Mouse (Mus musculus) limb, embryonic 12.5 days (tissue): Measurements from ENCODE around the gene Celsr1. TPM values are rescaled to one million over a fixed set of nuclear protein-coding genes. Genes with fewer than 3 reads are reported as not detected.

Source experiments
- ATAC-seq: fragments of 200-750 bp; cut with Nextera tagmentation; 2 replicates; pipeline ENCODE4 v1.8.0; 2017; ENCODE audit warnings: low read depth, moderate TSS enrichment; ENCODE audit not compliant: insufficient number of reproducible peaks, insufficient read depth, low FRiP score, low TSS enrichment
- H3K27ac ChIP-seq: fragments of 300-500 bp; sonication (generic); 2 replicates; pipeline ENCODE4 v1.5.1; 2016; ENCODE audit warnings: mild to moderate bottlenecking, moderate library complexity
- H3K27me3 ChIP-seq: fragments of 300-500 bp; sonication (generic); 2 replicates; pipeline ENCODE4 v1.6.1; 2016; ENCODE audit warnings: mild to moderate bottlenecking, moderate library complexity
- H3K36me3 ChIP-seq: fragments of 300-500 bp; sonication (generic); 2 replicates; pipeline ENCODE4 v1.6.1; 2016; ENCODE audit warnings: mild to moderate bottlenecking, moderate library complexity
- H3K4me1 ChIP-seq: fragments of 300-500 bp; sonication (generic); replicated peaks from 2 replicates; pipeline ENCODE4 v1.6.1; 2016
- H3K4me2 ChIP-seq: fragments of 300-500 bp; sonication (generic); 2 replicates; pipeline ENCODE4 v1.6.1; 2016; ENCODE audit warnings: mild to moderate bottlenecking, moderate library complexity
- H3K4me3 ChIP-seq: fragments of 300-500 bp; sonication (generic); replicated peaks from 2 replicates; pipeline ENCODE4 v1.5.1; 2016; ENCODE audit warnings: mild to moderate bottlenecking
- H3K9ac ChIP-seq: fragments of 300-500 bp; sonication (generic); replicated peaks from 2 replicates; pipeline ENCODE4 v1.6.1; 2016; ENCODE audit warnings: mild to moderate bottlenecking, moderate library complexity
- H3K9me3 ChIP-seq: fragments of 300-500 bp; sonication (generic); 2 replicates; pipeline ENCODE4 v1.6.1; 2016; ENCODE audit warnings: mild to moderate bottlenecking, moderate library complexity
- WGBS: fragments of 180-500 bp; shearing (Covaris S2); methylation state at CpG from one replicate; pipeline ENCODE4 v1.1.7; 2016; 5-methylcytosine and 5-hydroxymethylcytosine counted together
- polyA plus RNA-seq: library from polyadenylated mRNA; unstranded; fragments of >200 nt; fragmentation: Nextera tagmentation; extraction: Ambion mirVana; gene quantifications from 2 replicates; pipeline ENCODE4 v1.2.1, GENCODE M21; 2016

The Celsr1 gene
- polyA plus RNA-seq, 1 experiment from 2014 or later: 1.9 TPM

DNA sequence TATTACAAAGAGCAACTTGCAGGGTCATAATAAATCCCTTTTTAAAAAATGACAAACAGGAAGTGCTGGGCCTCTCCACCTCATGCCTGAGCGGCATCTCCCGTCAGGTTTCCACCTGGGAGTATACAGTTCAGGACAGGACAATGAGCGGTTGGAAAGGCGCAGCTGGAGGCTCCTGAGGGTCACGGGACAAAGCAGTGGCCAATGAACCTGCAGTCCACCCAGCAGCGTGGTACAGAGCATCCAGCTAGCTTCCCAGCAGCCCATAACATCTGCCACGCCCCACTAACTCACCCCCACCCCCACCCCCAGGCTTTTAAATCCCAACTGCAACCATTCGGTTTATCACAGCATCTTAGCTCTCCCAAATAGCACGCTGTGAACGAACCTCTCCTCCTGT, 19.9 kb downstream of the Celsr1 start:
- Histone ChIP-seq H3K4me3 (no peak overlapping the region), H3K9ac (no peak overlapping the region), H3K27me3 (no peaks in the 10 kb centered on the region), H3K36me3 (no peaks in the 10 kb centered on the region), H3K27ac (no peak overlapping the region), H3K9me3 (0 out of 2 replicates have a peak, but pooled peaks cover 8% of the 10 kb centered on the region), H3K4me2 (no peak overlapping the region), H3K4me1 (peaks cover 13% of the 10 kb centered on the region)
- 55% methylated on average over 10 of the region's 10 CpGs for WGBS
- ATAC-seq: no peak

DNA sequence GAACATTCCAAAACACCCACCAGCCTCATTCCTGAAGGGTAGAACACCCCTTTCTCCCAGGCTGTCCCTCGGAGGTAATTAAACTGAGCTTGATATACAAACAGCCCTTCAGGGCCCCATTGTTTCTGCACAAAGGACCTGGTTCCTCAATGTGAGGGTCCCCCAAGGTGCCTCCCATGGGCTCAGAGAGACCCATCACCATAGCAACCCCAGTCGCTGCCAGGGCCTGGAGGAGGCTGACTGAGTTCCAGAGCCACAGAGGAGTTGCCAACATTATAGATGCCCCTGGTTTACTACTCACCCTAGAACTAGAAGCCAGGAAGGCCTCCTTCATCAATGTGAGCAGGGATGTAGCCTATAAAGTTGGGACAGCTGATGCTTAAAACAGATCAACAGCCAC, 20.4 kb downstream of the Celsr1 start:
- no peak for ATAC-seq
- H3K4me3 ChIP-seq: no peak overlapping the region
- H3K9me3 ChIP-seq: 0 out of 2 replicates have a peak, but pooled peaks cover 8% of the 10 kb centered on the region
- WGBS: 48% methylated on average over 2 of the region's 2 CpGs
- no peak overlapping the region for H3K27ac ChIP-seq
- H3K4me2 ChIP-seq: no peak overlapping the region
- H3K36me3 ChIP-seq: no peaks in the 10 kb centered on the region
- peaks cover 15% of the 10 kb centered on the region for H3K4me1 ChIP-seq
- H3K9ac ChIP-seq: no peak overlapping the region
- no peaks in the 10 kb centered on the region for H3K27me3 ChIP-seq

GRCm38 (mm10) chr15:86007690-86008121, 25.9 kb downstream of the Celsr1 start:
- 0 out of 2 replicates have a peak overlapping the region, but pooled peaks have one; percentile 7 for H3K4me3 ChIP-seq
- peaks cover 27% of the 10 kb centered on the region for H3K4me1 ChIP-seq
- peak overlapping the region; percentile 41; the same call in 1 of the 2 replicates for H3K27ac ChIP-seq
- H3K36me3 ChIP-seq: no peaks in the 10 kb centered on the region
- no peaks in the 10 kb centered on the region for H3K27me3 ChIP-seq
- no peaks in the 10 kb centered on the region for H3K9me3 ChIP-seq
- H3K4me2 ChIP-seq: peak overlapping the region; percentile 26
- H3K9ac ChIP-seq: peak overlapping the region; percentile 12; the same call in 1 of the 2 replicates
- 5% methylated on average over 6 of the region's 6 CpGs for WGBS
- peak; percentile 63; the same call in 1 of the 2 replicates for ATAC-seq

DNA sequence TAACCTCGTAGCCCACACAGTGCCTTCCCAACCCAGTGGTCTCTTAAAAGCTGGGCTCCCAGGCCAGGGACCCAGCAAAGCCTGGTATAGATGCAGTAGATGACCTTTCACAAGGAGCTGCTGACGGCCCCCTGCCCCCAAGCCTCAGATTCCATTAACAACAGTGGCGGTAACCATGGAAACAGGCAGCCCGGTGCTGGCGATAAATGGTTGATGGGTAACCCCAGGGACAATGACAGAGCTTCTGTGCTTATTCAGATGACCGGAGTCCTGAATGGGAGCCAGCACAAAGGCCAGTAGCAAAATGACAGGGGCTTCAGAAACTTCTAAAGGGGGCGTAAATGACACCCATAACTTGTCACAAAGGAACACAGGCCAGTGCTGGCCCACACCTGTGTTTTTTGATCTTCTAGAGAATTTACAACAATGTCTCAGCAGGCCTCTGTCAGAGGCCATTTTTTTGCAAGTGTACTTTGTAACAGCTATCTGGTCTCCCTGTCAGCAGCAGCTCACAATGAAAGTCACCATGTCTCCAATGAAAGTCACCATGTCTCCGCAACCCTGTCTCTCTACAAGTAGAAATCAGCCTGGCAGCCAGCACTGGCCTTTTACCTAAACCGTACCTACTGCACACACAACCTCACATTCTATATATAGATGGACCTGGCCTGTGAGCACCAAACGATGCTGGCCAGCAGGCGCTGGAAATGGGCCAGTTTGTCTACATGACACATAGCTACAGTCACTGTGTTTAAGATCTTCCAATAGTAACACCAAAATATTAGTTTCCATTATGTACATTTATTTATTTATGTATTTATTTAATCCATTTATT, 27.7 kb downstream of the Celsr1 start:
- no peak for ATAC-seq

DNA sequence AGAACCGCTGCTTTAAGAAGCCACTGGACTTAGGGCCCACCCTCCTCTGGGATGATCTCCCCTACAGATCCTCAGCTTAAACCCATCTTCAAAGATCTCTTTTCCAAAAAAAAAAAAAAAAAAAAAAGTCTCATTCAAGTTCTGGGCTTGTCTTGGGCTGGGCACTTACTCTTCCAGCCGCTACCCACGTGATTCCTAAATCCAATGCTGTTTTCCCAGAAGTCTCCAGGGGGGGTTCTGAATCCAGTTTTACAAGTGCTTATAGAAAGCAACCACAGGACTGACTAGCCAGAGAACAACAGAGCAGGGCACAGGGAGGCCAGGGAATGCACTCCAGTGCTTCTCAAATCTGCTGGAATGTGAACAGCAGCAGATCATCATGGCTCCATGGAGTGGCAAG, 29.5 kb downstream of the Celsr1 start:
- Histone ChIP-seq H3K4me2 (no peak overlapping the region), H3K4me1 (peaks cover 27% of the 10 kb centered on the region), H3K27me3 (no peaks in the 10 kb centered on the region), H3K9ac (no peak overlapping the region), H3K36me3 (no peaks in the 10 kb centered on the region), H3K9me3 (no peaks in the 10 kb centered on the region), H3K4me3 (no peak overlapping the region), H3K27ac (no peak overlapping the region)
- ATAC-seq: no peak
- 81% methylated on average over 3 of the region's 3 CpGs for WGBS

More for the DNA sequence above, 27.7 kb downstream of the Celsr1 start:
- Histone ChIP-seq H3K4me3 (no peak overlapping the region), H3K4me2 (no peak overlapping the region), H3K27me3 (no peaks in the 10 kb centered on the region), H3K27ac (no peak overlapping the region), H3K36me3 (no peaks in the 10 kb centered on the region), H3K9ac (no peak overlapping the region), H3K9me3 (no peaks in the 10 kb centered on the region), H3K4me1 (peaks cover 27% of the 10 kb centered on the region)
- 24% methylated on average over 11 of the region's 11 CpGs for WGBS

DNA sequence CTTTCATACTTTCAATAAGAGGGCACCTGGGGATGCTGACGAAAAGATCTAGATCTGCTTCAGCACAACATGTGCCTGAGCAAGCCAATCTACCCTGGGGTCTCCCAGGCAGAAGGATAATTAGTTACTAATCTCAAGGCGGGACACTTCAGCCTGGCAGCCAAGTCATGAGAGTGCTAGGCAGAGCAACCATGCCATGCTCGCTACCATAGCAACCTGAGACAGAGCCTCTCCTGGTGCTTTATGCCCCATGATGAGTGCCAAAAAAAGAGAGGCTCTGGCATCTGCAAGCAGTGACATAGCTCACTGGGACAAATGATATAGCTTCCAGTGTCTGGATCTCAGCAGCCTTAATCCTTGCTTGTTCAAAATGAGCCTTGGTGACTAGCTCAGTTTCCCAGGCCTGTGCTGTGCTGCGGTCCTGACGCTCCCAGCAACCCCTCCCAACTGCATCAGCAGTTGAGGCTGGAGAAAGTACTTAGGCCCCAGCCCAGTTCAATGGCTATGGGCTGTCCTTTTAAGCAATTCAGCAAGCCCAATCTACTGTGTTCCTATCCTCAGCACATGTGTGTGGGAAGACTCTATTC, 32.8 kb downstream of the Celsr1 start:
- Histone ChIP-seq H3K9me3 (no peaks in the 10 kb centered on the region), H3K4me3 (no peak overlapping the region), H3K27ac (no peak overlapping the region), H3K36me3 (no peaks in the 10 kb centered on the region), H3K27me3 (no peaks in the 10 kb centered on the region), H3K4me1 (peaks cover 20% of the 10 kb centered on the region), H3K4me2 (no peak overlapping the region), H3K9ac (no peak overlapping the region)
- no peak for ATAC-seq
- WGBS: 72% methylated on average over 5 of the region's 5 CpGs

GRCm38 (mm10) chr15:85998525-85999230, 34.9 kb downstream of the Celsr1 start:
- no peak overlapping the region for H3K9ac ChIP-seq
- peaks cover 26% of the 10 kb centered on the region for H3K4me1 ChIP-seq
- no peak for ATAC-seq
- no peaks in the 10 kb centered on the region for H3K9me3 ChIP-seq
- 70% methylated on average over 4 of the region's 4 CpGs for WGBS
- H3K4me3 ChIP-seq: no peak overlapping the region
- no peaks in the 10 kb centered on the region for H3K36me3 ChIP-seq
- no peaks in the 10 kb centered on the region for H3K27me3 ChIP-seq
- no peak overlapping the region for H3K4me2 ChIP-seq
- no peak overlapping the region for H3K27ac ChIP-seq

- no peak overlapping the region for H3K27ac ChIP-seq
- H3K27me3 ChIP-seq: no peaks in the 10 kb centered on the region
- WGBS: 34% methylated on average over 13 of the region's 13 CpGs
- H3K36me3 ChIP-seq: no peaks in the 10 kb centered on the region
- no peak for ATAC-seq
- H3K4me2 ChIP-seq: no peak overlapping the region
- no peaks in the 10 kb centered on the region for H3K9me3 ChIP-seq
- peaks cover 51% of the 10 kb centered on the region for H3K4me1 ChIP-seq
- no peak overlapping the region for H3K9ac ChIP-seq
- no peak overlapping the region for H3K4me3 ChIP-seq
Observed at GRCm38 (mm10) chr15:85996031-85996765, 37.4 kb downstream of the Celsr1 start.

DNA sequence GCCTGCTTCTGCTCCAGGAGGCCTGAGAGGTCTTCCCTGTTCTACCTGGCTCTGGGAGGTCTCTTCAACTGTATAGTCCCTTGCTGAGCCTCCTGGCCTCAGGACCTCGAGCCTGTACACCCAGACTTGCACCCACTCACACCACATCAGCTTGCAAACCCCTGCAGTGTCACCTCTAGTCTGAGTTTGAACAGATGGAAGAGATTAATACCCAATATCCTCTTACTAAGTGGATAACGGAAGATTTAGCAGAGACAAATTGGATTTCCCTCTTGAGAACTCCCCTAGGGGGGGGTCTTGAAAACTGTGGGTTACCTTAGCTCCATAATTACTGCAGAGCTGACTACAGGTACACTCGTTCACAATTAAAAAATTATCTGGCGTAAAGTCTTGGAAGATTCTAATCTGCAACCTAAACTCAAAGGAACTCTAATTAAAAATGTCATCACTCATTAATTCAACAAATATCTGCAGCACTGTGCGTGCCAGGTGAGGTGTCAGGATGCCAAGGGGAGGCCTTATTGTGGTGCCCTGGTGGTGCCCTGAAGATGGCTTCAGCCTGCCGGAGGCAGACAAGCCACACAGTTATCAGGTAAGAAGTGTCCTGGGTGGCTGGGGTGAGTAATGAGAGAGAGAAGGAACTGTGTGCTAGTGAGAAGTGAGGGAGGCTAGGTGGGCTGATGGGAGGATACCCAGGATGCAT, 38.5 kb downstream of the Celsr1 start:
- Histone ChIP-seq H3K9ac (peak overlapping the region; percentile 34; the same call in 1 of the 2 replicates), H3K4me3 (no peak overlapping the region), H3K9me3 (no peaks in the 10 kb centered on the region), H3K27ac (no peak overlapping the region), H3K4me1 (peaks cover 52% of the 10 kb centered on the region), H3K27me3 (no peaks in the 10 kb centered on the region), H3K36me3 (no peaks in the 10 kb centered on the region), H3K4me2 (no peak overlapping the region)
- ATAC-seq: no peak
- 66% methylated on average over 6 of the region's 6 CpGs for WGBS

GRCm38 (mm10) chr15:85993931-85994583, 39.5 kb downstream of the Celsr1 start:
- Histone ChIP-seq H3K27ac (peak overlapping the region; percentile 84), H3K27me3 (no peaks in the 10 kb centered on the region), H3K36me3 (no peaks in the 10 kb centered on the region), H3K9me3 (no peaks in the 10 kb centered on the region), H3K9ac (no peak overlapping the region), H3K4me2 (peak overlapping the region; percentile 13; the same call in 1 of the 2 replicates), H3K4me3 (no peak overlapping the region), H3K4me1 (peaks cover 52% of the 10 kb centered on the region)
- WGBS: 37% methylated on average over 14 of the region's 14 CpGs
- peak; percentile 26; the same call in 1 of the 2 replicates for ATAC-seq
